Mouse (Mus musculus) E14TG2a.4 (cell line): Measurements from ENCODE around the gene Olfr322.
"Not testable (repeated sequence)": the region's sequence is repeated elsewhere in the genome, so short reads cannot be mapped to it uniquely, and the experiment has no call there.

Source experiments
- H3K27me3 ChIP-seq: 2 replicates; pipeline ENCODE4 v1.6.1; 2014; ENCODE audit warnings: low read length, control low read depth; ENCODE audit not compliant: insufficient read depth
- H3K36me3 ChIP-seq: 2 replicates; pipeline ENCODE4 v1.6.1; 2014; ENCODE audit warnings: low read length, control low read depth; ENCODE audit not compliant: insufficient read depth
- H3K4me1 ChIP-seq: replicated peaks from 2 replicates; pipeline ENCODE4 v1.6.1; 2014; ENCODE audit warnings: low read depth, low read length, control low read depth
- H3K4me3 ChIP-seq: replicated peaks from 2 replicates; pipeline ENCODE4 v1.5.1; 2014; ENCODE audit warnings: mild to moderate bottlenecking, low read length
- H3K9me3 ChIP-seq: 2 replicates; pipeline ENCODE4 v1.6.1; 2014; ENCODE audit warnings: low read length, control low read depth
- CTCF ChIP-seq: conservative IDR thresholded peaks from 2 replicates; pipeline ENCODE4 v1.5.1; 2014; ENCODE audit warnings: low read length
- NANOG ChIP-seq: IDR thresholded peaks from 2 replicates; pipeline ENCODE4 v1.6.1; 2014; ENCODE audit warnings: borderline replicate concordance, low read length, mixed read lengths
- POU5F1 ChIP-seq: IDR thresholded peaks from 2 replicates; pipeline ENCODE4 v1.6.1; 2014; ENCODE audit warnings: low read length, borderline replicate concordance

Gene Olfr322

GRCm38 (mm10) chr11:58680799-58681198, 22.2 kb downstream of the Olfr322 start, which contains the start of gene Olfr320:
Gene Olfr320, plus strand, starts transcription at chr11:58681099.
- Histone ChIP-seq H3K4me3 (no peak within 1 kb of the TSS), H3K9me3 (no peaks in the 10 kb centered on the region), H3K27me3 (no peaks in the 10 kb centered on the region), H3K4me1 (no peaks in the 10 kb centered on the region), H3K36me3 (no peaks in the 10 kb centered on the region)
- TF ChIP-seq NANOG (no peak), CTCF (no peak), POU5F1 (no peak)

- H3K4me3 ChIP-seq = no peak within 1 kb of the TSS
- no peak for TF ChIP-seq CTCF
- TF ChIP-seq NANOG = no peak
- TF ChIP-seq POU5F1 = no peak
- H3K9me3 ChIP-seq = peaks cover 32% of the 10 kb centered on the region
Measured at GRCm38 (mm10) chr11:58698862-58699261, 40.3 kb downstream of the Olfr322 start, which contains the start of gene Olfr319. Gene Olfr319, plus strand, starts transcription at chr11:58699162.

GRCm38 (mm10) chr11:58709086-58709485, 50.5 kb downstream of the Olfr322 start:
- H3K36me3 ChIP-seq = no peaks in the 10 kb centered on the region
- no peaks in the 10 kb centered on the region for H3K4me1 ChIP-seq
- no peak overlapping the region for H3K4me3 ChIP-seq
- no peaks in the 10 kb centered on the region for H3K27me3 ChIP-seq
- TF ChIP-seq NANOG (no peak), CTCF (no peak), POU5F1 (no peak)
- H3K9me3 ChIP-seq = no peaks in the 10 kb centered on the region

More at GRCm38 (mm10) chr11:58698862-58699261, 40.3 kb downstream of the Olfr322 start, which contains the start of gene Olfr319:
- Histone ChIP-seq H3K4me1 (no peaks in the 10 kb centered on the region), H3K36me3 (no peaks in the 10 kb centered on the region), H3K27me3 (no peaks in the 10 kb centered on the region)

GRCm38 (mm10) chr11:58717723-58718122, 59.1 kb downstream of the Olfr322 start:
- not testable (repeated sequence) for H3K4me1 ChIP-seq, H3K36me3 ChIP-seq, H3K27me3 ChIP-seq, H3K4me3 ChIP-seq
- H3K9me3 ChIP-seq = peaks cover 17% of the 10 kb centered on the region
